Mouse (Mus musculus) hindbrain, embryonic 13.5 days (tissue): Measurements from ENCODE around the gene Steap1. TPM values are rescaled to one million over a fixed set of nuclear protein-coding genes. Genes with fewer than 3 reads are reported as not detected.

Source experiments
- polyA plus RNA-seq: library from polyadenylated mRNA; unstranded; fragments of >200 nt; fragmentation: Nextera tagmentation; extraction: Ambion mirVana; gene quantifications from 2 replicates; pipeline ENCODE4 v1.2.1, GENCODE M21; 2015

Steap1 gene
- polyA plus RNA-seq, 1 experiment from 2014 or later, result 2.1 TPM

Other genes starting within 250 kb of the Steap1 start
- gene Cldn12, start 234.4 kb downstream of the Steap1 start, polyA plus RNA-seq, result 18.9 and 20.6 TPM in 2 replicates
- 20.6 and 26.1 TPM in 2 replicates for gene Gtpbp10, start 189.8 kb downstream of the Steap1 start, polyA plus RNA-seq
- gene Gm8773, start 175.5 kb downstream of the Steap1 start, polyA plus RNA-seq, result 11.7 and 13.1 TPM in 2 replicates
- gene Cfap69, start 85.1 kb downstream of the Steap1 start, polyA plus RNA-seq, result 7.4 and 10.8 TPM in 2 replicates
- 5.1 and 5.2 TPM in 2 replicates for gene Steap2, start 54.7 kb downstream of the Steap1 start, polyA plus RNA-seq